Mouse (Mus musculus) cerebellum, adult 9-11 months (tissue): ENCODE measurements around the gene Lrfn3.
A peak's percentile ranks its signal among the peaks of the same experiment; 100 is the strongest.

Experiments used
- DNase-seq: peaks from one replicate; pipeline ENCODE4 v3.0.0; 2022

Gene Lrfn3

GRCm38 (mm10) chr7:30362652-30363343, at the start of gene Lrfn3:
Lrfn3 (minus strand) TSS chr7:30362772.
- DNase-seq: peak; percentile 79

- no peak for DNase-seq
These were observed 48.5 kb upstream of the Lrfn3 start for GRCm38 (mm10) chr7:30411023-30411422.

- DNase-seq: no peak
These were observed 47.2 kb upstream of the Lrfn3 start for GRCm38 (mm10) chr7:30409789-30410188.

- no peak for DNase-seq
These were observed 46.1 kb upstream of the Lrfn3 start for GRCm38 (mm10) chr7:30408639-30409038.

- DNase-seq: no peak
These were observed 39.8 kb upstream of the Lrfn3 start for GRCm38 (mm10) chr7:30402343-30402742.

- no peak for DNase-seq
These were observed 37.1 kb upstream of the Lrfn3 start for GRCm38 (mm10) chr7:30399671-30400070.

GRCm38 (mm10) chr7:30394871-30395270, 32.3 kb upstream of the Lrfn3 start:
- no peak for DNase-seq

GRCm38 (mm10) chr7:30394379-30394778, 31.8 kb upstream of the Lrfn3 start:
- no peak for DNase-seq

GRCm38 (mm10) chr7:30393631-30394030, 31.1 kb upstream of the Lrfn3 start:
- DNase-seq: no peak

GRCm38 (mm10) chr7:30392746-30393520, 30.4 kb upstream of the Lrfn3 start:
- no peak for DNase-seq

- DNase-seq: no peak
These were observed 21.5 kb upstream of the Lrfn3 start for GRCm38 (mm10) chr7:30384106-30384505.

GRCm38 (mm10) chr7:30380061-30380460, 17.5 kb upstream of the Lrfn3 start:
- DNase-seq: no peak

GRCm38 (mm10) chr7:30373501-30373962, 11.0 kb upstream of the Lrfn3 start:
- DNase-seq: peak; percentile 98

- DNase-seq: no peak
These were observed 4.9 kb upstream of the Lrfn3 start for GRCm38 (mm10) chr7:30367466-30367865.

- peak; percentile 35 for DNase-seq
These were observed 769 bp upstream of the Lrfn3 start for GRCm38 (mm10) chr7:30363344-30363738.

- no peak for DNase-seq
These were observed 2.5 kb downstream of the Lrfn3 start for GRCm38 (mm10) chr7:30360028-30360427.

- DNase-seq: no peak
These were observed 3.2 kb downstream of the Lrfn3 start for GRCm38 (mm10) chr7:30359276-30359865.

GRCm38 (mm10) chr7:30358378-30359186, 4.0 kb downstream of the Lrfn3 start:
- DNase-seq: no peak

GRCm38 (mm10) chr7:30354059-30354458, 8.5 kb downstream of the Lrfn3 start:
- no peak for DNase-seq

- peak; percentile 75 for DNase-seq
These were observed 9.2 kb downstream of the Lrfn3 start for GRCm38 (mm10) chr7:30353279-30353822.

- DNase-seq: peak; percentile 84
These were observed 14.7 kb downstream of the Lrfn3 start for GRCm38 (mm10) chr7:30347828-30348227.

GRCm38 (mm10) chr7:30346635-30347379, 15.8 kb downstream of the Lrfn3 start:
- peak; percentile 53 for DNase-seq
